Mouse (Mus musculus): ENCODE measurements around the gene Stard13. TPM values are rescaled to one million over a fixed set of nuclear protein-coding genes. Genes with fewer than 3 reads are reported as not detected.

Stard13 gene
- polyA plus RNA-seq, 1 experiment from 2014 or later = 3.3 TPM

- H3K36me3 ChIP-seq = no peaks in the 10 kb centered on the region
- H3K4me1 ChIP-seq = peaks cover 20% of the 10 kb centered on the region
- H3K27me3 ChIP-seq (ENCODE audit: insufficient read depth, poor library complexity, severe bottlenecking) = no peaks in the 10 kb centered on the region
- DNase-seq (ENCODE audit: low spot score) = no peak
- WGBS = 23% methylated on average over 11 of the region's 11 CpGs
- H3K27ac ChIP-seq = peak overlapping the region; percentile 83
- no peaks in the 10 kb centered on the region for H3K9me3 ChIP-seq
- H3K4me3 ChIP-seq = no peak overlapping the region
These were observed 90.7 kb downstream of the Stard13 start for GRCm38 (mm10) chr5:151142671-151143601.

- H3K4me1 ChIP-seq = peaks cover 20% of the 10 kb centered on the region
- H3K27me3 ChIP-seq (ENCODE audit: insufficient read depth, poor library complexity, severe bottlenecking) = no peaks in the 10 kb centered on the region
- H3K36me3 ChIP-seq = no peaks in the 10 kb centered on the region
- no peak overlapping the region for H3K4me3 ChIP-seq
- no peaks in the 10 kb centered on the region for H3K9me3 ChIP-seq
- H3K27ac ChIP-seq = peak overlapping the region; percentile 83
- WGBS = 43% methylated on average over 5 of the region's 5 CpGs
- DNase-seq (ENCODE audit: low spot score) = no peak
These were observed 91.4 kb downstream of the Stard13 start for GRCm38 (mm10) chr5:151142241-151142640.

GRCm38 (mm10) chr5:151137901-151138300 lies 95.7 kb downstream of the Stard13 start:
- no peaks in the 10 kb centered on the region for H3K9me3 ChIP-seq
- no peaks in the 10 kb centered on the region for H3K27me3 ChIP-seq (ENCODE audit: insufficient read depth, poor library complexity, severe bottlenecking)
- H3K4me1 ChIP-seq = peaks cover 29% of the 10 kb centered on the region
- H3K27ac ChIP-seq = no peak overlapping the region
- H3K4me3 ChIP-seq = no peak overlapping the region
- DNase-seq (ENCODE audit: low spot score) = no peak
- H3K36me3 ChIP-seq = no peaks in the 10 kb centered on the region
- 35% methylated on average over 5 of the region's 5 CpGs for WGBS

- Histone ChIP-seq H3K27ac (no peak overlapping the region), H3K27me3 (ENCODE audit: insufficient read depth, poor library complexity, severe bottlenecking) (no peaks in the 10 kb centered on the region), H3K4me1 (peaks cover 24% of the 10 kb centered on the region), H3K4me3 (no peak overlapping the region), H3K36me3 (no peaks in the 10 kb centered on the region), H3K9me3 (no peaks in the 10 kb centered on the region)
- WGBS = 75% methylated on average over 4 of the region's 4 CpGs
- no peak for DNase-seq (ENCODE audit: low spot score)
These were observed 96.3 kb downstream of the Stard13 start for GRCm38 (mm10) chr5:151137311-151137710.

- no peak for DNase-seq (ENCODE audit: low spot score)
These were observed 97.7 kb downstream of the Stard13 start for GRCm38 (mm10) chr5:151135965-151136364.

GRCm38 (mm10) chr5:151135078-151135826 lies 98.4 kb downstream of the Stard13 start:
- DNase-seq (ENCODE audit: low spot score) = no peak
- no peaks in the 10 kb centered on the region for H3K27me3 ChIP-seq (ENCODE audit: insufficient read depth, poor library complexity, severe bottlenecking)
- no peak overlapping the region for H3K4me3 ChIP-seq
- H3K9me3 ChIP-seq = no peaks in the 10 kb centered on the region
- no peak overlapping the region for H3K27ac ChIP-seq
- H3K4me1 ChIP-seq = peaks cover 16% of the 10 kb centered on the region
- WGBS = 72% methylated on average over 8 of the region's 8 CpGs
- H3K36me3 ChIP-seq = no peaks in the 10 kb centered on the region

More at GRCm38 (mm10) chr5:151135965-151136364, 97.7 kb downstream of the Stard13 start:
- peaks cover 16% of the 10 kb centered on the region for H3K4me1 ChIP-seq
- H3K36me3 ChIP-seq = no peaks in the 10 kb centered on the region
- no peaks in the 10 kb centered on the region for H3K9me3 ChIP-seq
- H3K27ac ChIP-seq = peak overlapping the region; percentile 3; the same call in 1 of the 2 replicates
- H3K27me3 ChIP-seq (ENCODE audit: insufficient read depth, poor library complexity, severe bottlenecking) = no peaks in the 10 kb centered on the region
- H3K4me3 ChIP-seq = no peak overlapping the region
- WGBS = 35% methylated on average over 6 of the region's 6 CpGs

GRCm38 (mm10) chr5:151134202-151134601 lies 99.4 kb downstream of the Stard13 start:
- Histone ChIP-seq H3K27ac (no peak overlapping the region), H3K27me3 (ENCODE audit: insufficient read depth, poor library complexity, severe bottlenecking) (no peaks in the 10 kb centered on the region), H3K4me3 (no peak overlapping the region), H3K36me3 (no peaks in the 10 kb centered on the region), H3K9me3 (no peaks in the 10 kb centered on the region), H3K4me1 (peaks cover 16% of the 10 kb centered on the region)
- DNase-seq (ENCODE audit: low spot score) = no peak
- 91% methylated on average over 4 of the region's 4 CpGs for WGBS

GRCm38 (mm10) chr5:151133744-151134143 lies 99.9 kb downstream of the Stard13 start:
- Histone ChIP-seq H3K4me1 (peaks cover 16% of the 10 kb centered on the region), H3K27ac (no peak overlapping the region), H3K27me3 (ENCODE audit: insufficient read depth, poor library complexity, severe bottlenecking) (no peaks in the 10 kb centered on the region), H3K36me3 (no peaks in the 10 kb centered on the region), H3K4me3 (no peak overlapping the region), H3K9me3 (no peaks in the 10 kb centered on the region)
- 87% methylated on average over 14 of the region's 14 CpGs for WGBS
- DNase-seq (ENCODE audit: low spot score) = no peak

GRCm38 (mm10) chr5:151129762-151130161 lies 103.9 kb downstream of the Stard13 start:
- WGBS = 61% methylated on average over 2 of the region's 2 CpGs
- H3K27me3 ChIP-seq (ENCODE audit: insufficient read depth, poor library complexity, severe bottlenecking) = no peaks in the 10 kb centered on the region
- H3K36me3 ChIP-seq = no peaks in the 10 kb centered on the region
- no peaks in the 10 kb centered on the region for H3K9me3 ChIP-seq
- DNase-seq (ENCODE audit: low spot score) = no peak
- no peak overlapping the region for H3K4me3 ChIP-seq
- H3K27ac ChIP-seq = no peak overlapping the region
- peaks cover 4% of the 10 kb centered on the region; the same call in 1 of the 2 replicates for H3K4me1 ChIP-seq

GRCm38 (mm10) chr5:151127298-151127717 lies 106.3 kb downstream of the Stard13 start:
- H3K36me3 ChIP-seq = no peaks in the 10 kb centered on the region
- 45% methylated on average over 6 of the region's 6 CpGs for WGBS
- H3K9me3 ChIP-seq = no peaks in the 10 kb centered on the region
- H3K27me3 ChIP-seq (ENCODE audit: insufficient read depth, poor library complexity, severe bottlenecking) = no peaks in the 10 kb centered on the region
- H3K4me3 ChIP-seq = no peak overlapping the region
- peak overlapping the region; percentile 10; the same call in 1 of the 2 replicates for H3K27ac ChIP-seq
- DNase-seq (ENCODE audit: low spot score) = no peak
- peaks cover 4% of the 10 kb centered on the region; the same call in 1 of the 2 replicates for H3K4me1 ChIP-seq

GRCm38 (mm10) chr5:151126608-151127005 lies 107.0 kb downstream of the Stard13 start:
- no peak overlapping the region for H3K4me3 ChIP-seq
- DNase-seq (ENCODE audit: low spot score) = no peak
- no peaks in the 10 kb centered on the region for H3K36me3 ChIP-seq
- peaks cover 4% of the 10 kb centered on the region; the same call in 1 of the 2 replicates for H3K4me1 ChIP-seq
- H3K27me3 ChIP-seq (ENCODE audit: insufficient read depth, poor library complexity, severe bottlenecking) = no peaks in the 10 kb centered on the region
- no peaks in the 10 kb centered on the region for H3K9me3 ChIP-seq
- WGBS = 84% methylated on average over 10 of the region's 10 CpGs
- no peak overlapping the region for H3K27ac ChIP-seq

GRCm38 (mm10) chr5:151125985-151126607 lies 107.5 kb downstream of the Stard13 start:
- no peak overlapping the region for H3K27ac ChIP-seq
- peaks cover 4% of the 10 kb centered on the region; the same call in 1 of the 2 replicates for H3K4me1 ChIP-seq
- 72% methylated on average over 6 of the region's 6 CpGs for WGBS
- no peaks in the 10 kb centered on the region for H3K36me3 ChIP-seq
- H3K9me3 ChIP-seq = no peaks in the 10 kb centered on the region
- no peak overlapping the region for H3K4me3 ChIP-seq
- no peak for DNase-seq (ENCODE audit: low spot score)
- H3K27me3 ChIP-seq (ENCODE audit: insufficient read depth, poor library complexity, severe bottlenecking) = no peaks in the 10 kb centered on the region
